Mouse (Mus musculus): ENCODE measurements around the gene Plcxd1. TPM values are rescaled to one million over a fixed set of nuclear protein-coding genes. Genes with fewer than 3 reads are reported as not detected.
A peak's percentile ranks its signal among the peaks of the same experiment; 100 is the strongest.

Gene Plcxd1
- polyA plus RNA-seq, 1 experiment from 2014 or later, result 2.3 TPM

GRCm38 (mm10) chr5:110098991-110099477 is 735 bp upstream of the Plcxd1 start:
- WGBS, result 26% methylated on average over 1 of the region's 1 CpGs
- H3K36me3 ChIP-seq (ENCODE audit: insufficient read depth, low read length), result peaks cover 13% of the 10 kb centered on the region
- H3K4me2 ChIP-seq (replicated peaks; ENCODE audit: low read depth, low read length), result no peak overlapping the region

GRCm38 (mm10) chr5:110100921-110101631 is 1.3 kb downstream of the Plcxd1 start:
- Histone ChIP-seq H3K9ac (replicated peaks; ENCODE audit: low read length) (peak overlapping the region; percentile 36), H3K4me1 (ENCODE audit: insufficient read depth, low read length) (peaks cover 27% of the 10 kb centered on the region), H3K4me2 (replicated peaks; ENCODE audit: low read depth, low read length) (peak overlapping the region; percentile 80), H3K27ac (ENCODE audit: low read length) (no peak overlapping the region), H3K27me3 (ENCODE audit: insufficient read depth, low read length) (no peaks in the 10 kb centered on the region), H3K4me3 (ENCODE audit: low read length) (peak overlapping the region; percentile 32), H3K36me3 (ENCODE audit: insufficient read depth, low read length) (peaks cover 33% of the 10 kb centered on the region), H3K9me3 (ENCODE audit: low read length) (0 out of 2 replicates have a peak, but pooled peaks cover 8% of the 10 kb centered on the region)
- 1% methylated on average over 33 of the region's 37 CpGs for WGBS
- peak; percentile 25; the same call in 1 of the 2 replicates for ATAC-seq (ENCODE audit: low FRiP score, low TSS enrichment)

More at GRCm38 (mm10) chr5:110098991-110099477, 735 bp upstream of the Plcxd1 start:
- no peak overlapping the region for H3K27ac ChIP-seq (ENCODE audit: low read length)
- no peak overlapping the region for H3K9ac ChIP-seq (replicated peaks; ENCODE audit: low read length)
- no peak overlapping the region for H3K4me3 ChIP-seq (ENCODE audit: low read length)
- no peaks in the 10 kb centered on the region for H3K27me3 ChIP-seq (ENCODE audit: insufficient read depth, low read length)
- H3K9me3 ChIP-seq (ENCODE audit: low read length), result 0 out of 2 replicates have a peak, but pooled peaks cover 4% of the 10 kb centered on the region
- ATAC-seq (ENCODE audit: low FRiP score, low TSS enrichment), result no peak
- H3K4me1 ChIP-seq (ENCODE audit: insufficient read depth, low read length), result peaks cover 37% of the 10 kb centered on the region

- Histone ChIP-seq H3K4me3 (ENCODE audit: low read length) (peak overlapping the region; percentile 32), H3K36me3 (ENCODE audit: insufficient read depth, low read length) (peaks cover 38% of the 10 kb centered on the region), H3K9me3 (ENCODE audit: low read length) (0 out of 2 replicates have a peak, but pooled peaks cover 8% of the 10 kb centered on the region), H3K27me3 (ENCODE audit: insufficient read depth, low read length) (no peaks in the 10 kb centered on the region), H3K9ac (replicated peaks; ENCODE audit: low read length) (peak overlapping the region; percentile 36; the same call in 1 of the 2 replicates), H3K4me2 (replicated peaks; ENCODE audit: low read depth, low read length) (peak overlapping the region; percentile 80), H3K4me1 (ENCODE audit: insufficient read depth, low read length) (peaks cover 35% of the 10 kb centered on the region), H3K27ac (ENCODE audit: low read length) (no peak overlapping the region)
- peak; percentile 19; the same call in 1 of the 2 replicates for ATAC-seq (ENCODE audit: low FRiP score, low TSS enrichment)
- 15% methylated on average over 34 of the region's 34 CpGs for WGBS
Observed at GRCm38 (mm10) chr5:110101716-110102347, 2.1 kb downstream of the Plcxd1 start.

- Histone ChIP-seq H3K4me2 (replicated peaks; ENCODE audit: low read depth, low read length) (no peak overlapping the region), H3K9ac (replicated peaks; ENCODE audit: low read length) (no peak overlapping the region), H3K4me1 (ENCODE audit: insufficient read depth, low read length) (peaks cover 38% of the 10 kb centered on the region), H3K27me3 (ENCODE audit: insufficient read depth, low read length) (no peaks in the 10 kb centered on the region), H3K4me3 (ENCODE audit: low read length) (no peak overlapping the region), H3K9me3 (ENCODE audit: low read length) (0 out of 2 replicates have a peak, but pooled peaks cover 8% of the 10 kb centered on the region), H3K27ac (ENCODE audit: low read length) (no peak overlapping the region), H3K36me3 (ENCODE audit: insufficient read depth, low read length) (peaks cover 38% of the 10 kb centered on the region)
- WGBS, result 91% methylated on average over 13 of the region's 13 CpGs
- no peak for ATAC-seq (ENCODE audit: low FRiP score, low TSS enrichment)
Observed at GRCm38 (mm10) chr5:110102429-110102828, 2.7 kb downstream of the Plcxd1 start.

GRCm38 (mm10) chr5:110102853-110103625 is 3.3 kb downstream of the Plcxd1 start:
- 0 out of 2 replicates have a peak, but pooled peaks cover 8% of the 10 kb centered on the region for H3K9me3 ChIP-seq (ENCODE audit: low read length)
- H3K4me2 ChIP-seq (replicated peaks; ENCODE audit: low read depth, low read length), result no peak overlapping the region
- H3K4me1 ChIP-seq (ENCODE audit: insufficient read depth, low read length), result peaks cover 38% of the 10 kb centered on the region
- H3K36me3 ChIP-seq (ENCODE audit: insufficient read depth, low read length), result peaks cover 38% of the 10 kb centered on the region
- no peak for ATAC-seq (ENCODE audit: low FRiP score, low TSS enrichment)
- H3K27ac ChIP-seq (ENCODE audit: low read length), result no peak overlapping the region
- no peak overlapping the region for H3K9ac ChIP-seq (replicated peaks; ENCODE audit: low read length)
- no peak overlapping the region for H3K4me3 ChIP-seq (ENCODE audit: low read length)
- 95% methylated on average over 19 of the region's 19 CpGs for WGBS
- no peaks in the 10 kb centered on the region for H3K27me3 ChIP-seq (ENCODE audit: insufficient read depth, low read length)

GRCm38 (mm10) chr5:110103901-110104615 is 4.3 kb downstream of the Plcxd1 start:
- no peak overlapping the region for H3K9ac ChIP-seq (replicated peaks; ENCODE audit: low read length)
- no peaks in the 10 kb centered on the region for H3K27me3 ChIP-seq (ENCODE audit: insufficient read depth, low read length)
- no peak overlapping the region for H3K4me3 ChIP-seq (ENCODE audit: low read length)
- ATAC-seq (ENCODE audit: low FRiP score, low TSS enrichment), result no peak
- H3K27ac ChIP-seq (ENCODE audit: low read length), result no peak overlapping the region
- H3K9me3 ChIP-seq (ENCODE audit: low read length), result 0 out of 2 replicates have a peak, but pooled peaks cover 8% of the 10 kb centered on the region
- WGBS, result 95% methylated on average over 27 of the region's 27 CpGs
- peaks cover 38% of the 10 kb centered on the region for H3K4me1 ChIP-seq (ENCODE audit: insufficient read depth, low read length)
- H3K4me2 ChIP-seq (replicated peaks; ENCODE audit: low read depth, low read length), result no peak overlapping the region
- peaks cover 38% of the 10 kb centered on the region for H3K36me3 ChIP-seq (ENCODE audit: insufficient read depth, low read length)

GRCm38 (mm10) chr5:110104616-110105380 is 5.0 kb downstream of the Plcxd1 start:
- Histone ChIP-seq H3K27me3 (ENCODE audit: insufficient read depth, low read length) (no peaks in the 10 kb centered on the region), H3K36me3 (ENCODE audit: insufficient read depth, low read length) (peaks cover 38% of the 10 kb centered on the region), H3K9me3 (ENCODE audit: low read length) (0 out of 2 replicates have a peak, but pooled peaks cover 8% of the 10 kb centered on the region), H3K27ac (ENCODE audit: low read length) (no peak overlapping the region), H3K4me2 (replicated peaks; ENCODE audit: low read depth, low read length) (no peak overlapping the region), H3K9ac (replicated peaks; ENCODE audit: low read length) (no peak overlapping the region), H3K4me1 (ENCODE audit: insufficient read depth, low read length) (peaks cover 34% of the 10 kb centered on the region), H3K4me3 (ENCODE audit: low read length) (no peak overlapping the region)
- no peak for ATAC-seq (ENCODE audit: low FRiP score, low TSS enrichment)
- 93% methylated on average over 36 of the region's 36 CpGs for WGBS

GRCm38 (mm10) chr5:110106140-110106871 is 6.5 kb downstream of the Plcxd1 start:
- no peaks in the 10 kb centered on the region for H3K27me3 ChIP-seq (ENCODE audit: insufficient read depth, low read length)
- H3K9ac ChIP-seq (replicated peaks; ENCODE audit: low read length), result peak overlapping the region; percentile 84
- H3K4me1 ChIP-seq (ENCODE audit: insufficient read depth, low read length), result peaks cover 24% of the 10 kb centered on the region
- 0 out of 2 replicates have a peak, but pooled peaks cover 8% of the 10 kb centered on the region for H3K9me3 ChIP-seq (ENCODE audit: low read length)
- WGBS, result 93% methylated on average over 26 of the region's 26 CpGs
- peak overlapping the region; percentile 74 for H3K4me3 ChIP-seq (ENCODE audit: low read length)
- peaks cover 38% of the 10 kb centered on the region for H3K36me3 ChIP-seq (ENCODE audit: insufficient read depth, low read length)
- no peak for ATAC-seq (ENCODE audit: low FRiP score, low TSS enrichment)
- no peak overlapping the region for H3K27ac ChIP-seq (ENCODE audit: low read length)
- H3K4me2 ChIP-seq (replicated peaks; ENCODE audit: low read depth, low read length), result peak overlapping the region; percentile 76
